Mouse (Mus musculus) myocyte (in vitro differentiated cells): ENCODE results near the gene Setd7. TPM values are rescaled to one million over a fixed set of nuclear protein-coding genes. Genes with fewer than 3 reads are reported as not detected.

ENCODE experiments used
- H3K27me3 ChIP-seq: one replicate; pipeline ENCODE4 v1.6.1; 2011; ENCODE audit not compliant: control insufficient read depth, insufficient read depth, insufficient read length
- H3K36me3 ChIP-seq: one replicate; pipeline ENCODE4 v1.6.1; 2011; ENCODE audit not compliant: control insufficient read depth, insufficient read depth
- H3K4me2 ChIP-seq: one replicate; pipeline ENCODE4 v1.6.1; 2011; ENCODE audit warnings: low read depth, control low read depth
- H3K4me3 ChIP-seq: one replicate; pipeline ENCODE4 v1.5.1; 2011; ENCODE audit warnings: mild to moderate bottlenecking, control low read depth, moderate library complexity
- H3K79me2 ChIP-seq: one replicate; pipeline ENCODE4 v1.6.1; 2011; ENCODE audit not compliant: control insufficient read depth, insufficient read depth
- H3ac ChIP-seq: one replicate; pipeline ENCODE4 v1.6.1; 2011; ENCODE audit not compliant: control insufficient read depth, insufficient read length
- CEBPB ChIP-seq: IDR thresholded peaks from 2 replicates; pipeline ENCODE4 v1.6.1; 2011; ENCODE audit warnings: mild to moderate bottlenecking, moderate library complexity; ENCODE audit not compliant: poor library complexity, insufficient read depth, severe bottlenecking
- E2F4 ChIP-seq: IDR thresholded peaks from one replicate; pipeline ENCODE4 v1.6.1; 2011; ENCODE audit warnings: mild to moderate bottlenecking, control low read depth, moderate library complexity; ENCODE audit not compliant: insufficient read depth
- MAX ChIP-seq: IDR thresholded peaks from one replicate; pipeline ENCODE4 v1.6.1; 2011; ENCODE audit warnings: low read depth, mild to moderate bottlenecking, control low read depth
- MYOD1 ChIP-seq, 3 experiments: IDR thresholded peaks; one replicate each; pipeline ENCODE4 v1.6.1; 2011; ENCODE audit warnings: control low read depth in 2 of 3, low read depth in 2 of 3, mild to moderate bottlenecking in 2 of 3, moderate library complexity in 1 of 3; ENCODE audit not compliant: insufficient read length in 2 of 3, control insufficient read depth in 1 of 3
- MYOG ChIP-seq, 3 experiments: IDR thresholded peaks; one replicate each; pipeline ENCODE4 v1.6.1; 2011; ENCODE audit warnings: control low read depth in 2 of 3, low read depth in 2 of 3, mild to moderate bottlenecking in 2 of 3; ENCODE audit not compliant: insufficient read length in 2 of 3, control insufficient read depth in 1 of 3, insufficient read depth in 1 of 3
- POLR2A ChIP-seq: IDR thresholded peaks from one replicate; pipeline ENCODE4 v1.6.1; 2011; ENCODE audit warnings: low read depth, mild to moderate bottlenecking, control low read depth, moderate library complexity; ENCODE audit not compliant: insufficient read length
- POLR2AphosphoS2 ChIP-seq: IDR thresholded peaks from one replicate; pipeline ENCODE4 v1.6.1; 2011; ENCODE audit warnings: low read depth, control low read depth; ENCODE audit not compliant: insufficient read length
- REST ChIP-seq: IDR thresholded peaks from one replicate; pipeline ENCODE4 v1.6.1; 2011; ENCODE audit warnings: mild to moderate bottlenecking, control low read depth, moderate library complexity; ENCODE audit not compliant: insufficient read depth, insufficient read length
- SRF ChIP-seq: IDR thresholded peaks from one replicate; pipeline ENCODE4 v1.6.1; 2011; ENCODE audit warnings: low read depth; ENCODE audit not compliant: control insufficient read depth, insufficient read length
- TCF12 ChIP-seq: IDR thresholded peaks from one replicate; pipeline ENCODE4 v1.6.1; 2011; ENCODE audit warnings: mild to moderate bottlenecking, control low read depth; ENCODE audit not compliant: poor library complexity, insufficient read depth, severe bottlenecking
- TCF3 ChIP-seq: IDR thresholded peaks from one replicate; pipeline ENCODE4 v1.6.1; 2011; ENCODE audit warnings: low read depth, control low read depth; ENCODE audit not compliant: insufficient read length
- USF1 ChIP-seq: IDR thresholded peaks from one replicate; pipeline ENCODE4 v1.6.1; 2011; ENCODE audit warnings: low read depth, mild to moderate bottlenecking, control low read depth, moderate library complexity
- polyA plus RNA-seq: library from polyadenylated mRNA; unstranded; fragments of >200 nt; fragmentation: generic; extraction: Trizol; gene quantifications from one replicate; pipeline ENCODE4 v1.2.1, GENCODE M21; 2012; ENCODE audit warnings: missing spikeins

Gene Setd7
- polyA plus RNA-seq, 1 experiment = 11.8 TPM

- H3K36me3 ChIP-seq = peaks cover 7% of the 10 kb centered on the region
- no peaks in the 10 kb centered on the region for H3K79me2 ChIP-seq
- TF ChIP-seq REST = no peak
- TF ChIP-seq CEBPB = no peak
- TF ChIP-seq TCF12 = no peak
- TF ChIP-seq TCF3 = no peak
- TF ChIP-seq MAX = no peak
- no peak for TF ChIP-seq SRF
- no peak for TF ChIP-seq MYOG (IDR thresholded peaks at IDR 0.05; ENCODE audit: control insufficient read depth in 1 of 3, insufficient read depth in 1 of 3, insufficient read length in 2 of 3, low read depth in 2 of 3)
- no peak for TF ChIP-seq MYOD1 (IDR thresholded peaks at IDR 0.05; ENCODE audit: control insufficient read depth in 1 of 3, insufficient read length in 2 of 3, low read depth in 2 of 3)
- no peak for TF ChIP-seq E2F4
- no peaks in the 10 kb centered on the region for H3K27me3 ChIP-seq
- no peak overlapping the region for H3K4me2 ChIP-seq
- H3ac ChIP-seq = no peak overlapping the region
- H3K4me3 ChIP-seq = no peak overlapping the region
These were observed 65.0 kb downstream of the Setd7 start for GRCm38 (mm10) chr3:51495646-51496045.

GRCm38 (mm10) chr3:51494466-51494865, 66.2 kb downstream of the Setd7 start:
- Histone ChIP-seq H3K79me2 (peaks cover 7% of the 10 kb centered on the region), H3K36me3 (peaks cover 7% of the 10 kb centered on the region)

DNA sequence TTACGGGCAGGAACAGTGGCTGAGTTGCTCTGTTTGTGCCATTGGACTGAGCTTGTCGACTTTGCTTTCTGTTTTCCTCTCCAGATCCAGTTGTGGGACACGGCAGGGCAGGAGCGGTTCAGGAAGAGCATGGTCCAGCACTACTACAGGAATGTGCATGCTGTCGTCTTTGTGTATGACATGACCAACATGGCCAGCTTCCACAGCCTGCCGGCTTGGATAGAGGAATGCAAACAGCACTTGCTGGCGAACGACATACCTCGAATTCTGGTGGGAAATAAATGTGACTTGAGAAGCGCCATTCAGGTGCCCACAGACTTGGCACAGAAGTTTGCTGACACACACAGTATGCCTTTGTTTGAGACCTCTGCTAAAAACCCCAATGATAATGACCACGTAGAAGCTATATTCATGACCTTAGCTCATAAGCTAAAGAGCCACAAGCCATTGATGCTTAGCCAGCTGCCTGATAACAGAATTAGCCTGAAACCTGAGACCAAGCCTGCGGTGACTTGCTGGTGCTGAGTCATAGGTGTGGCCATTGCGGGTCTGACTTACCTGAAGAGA, 67.3 kb downstream of the Setd7 start:
- Histone ChIP-seq H3ac (no peak overlapping the region), H3K4me3 (no peak overlapping the region), H3K79me2 (peaks cover 14% of the 10 kb centered on the region), H3K27me3 (no peaks in the 10 kb centered on the region), H3K36me3 (peaks cover 7% of the 10 kb centered on the region), H3K4me2 (no peak overlapping the region)
- TF ChIP-seq CEBPB = no peak
- peak in 1 of 3 experiments; percentile 46 for TF ChIP-seq MYOG (IDR thresholded peaks at IDR 0.05; ENCODE audit: control insufficient read depth in 1 of 3, insufficient read depth in 1 of 3, insufficient read length in 2 of 3, low read depth in 2 of 3)
- TF ChIP-seq E2F4 = no peak
- TF ChIP-seq USF1 = no peak
- TF ChIP-seq MAX = no peak
- TF ChIP-seq TCF3 = no peak
- TF ChIP-seq POLR2A = no peak
- TF ChIP-seq REST = no peak
- peak in 1 of 3 experiments; percentile 25 for TF ChIP-seq MYOD1 (IDR thresholded peaks at IDR 0.05; ENCODE audit: control insufficient read depth in 1 of 3, insufficient read length in 2 of 3, low read depth in 2 of 3)

More at GRCm38 (mm10) chr3:51494466-51494865, 66.2 kb downstream of the Setd7 start:
- Histone ChIP-seq H3K4me3 (no peak overlapping the region), H3K27me3 (no peaks in the 10 kb centered on the region), H3K4me2 (no peak overlapping the region), H3ac (no peak overlapping the region)
- TF ChIP-seq CEBPB (no peak), POLR2AphosphoS2 (no peak), MYOD1 (IDR thresholded peaks at IDR 0.05; ENCODE audit: control insufficient read depth in 1 of 3, insufficient read length in 2 of 3, low read depth in 2 of 3) (no peak), MAX (no peak), TCF3 (no peak), TCF12 (no peak), POLR2A (no peak), MYOG (IDR thresholded peaks at IDR 0.05; ENCODE audit: control insufficient read depth in 1 of 3, insufficient read depth in 1 of 3, insufficient read length in 2 of 3, low read depth in 2 of 3) (no peak), E2F4 (no peak), SRF (no peak), USF1 (no peak), REST (no peak)

DNA sequence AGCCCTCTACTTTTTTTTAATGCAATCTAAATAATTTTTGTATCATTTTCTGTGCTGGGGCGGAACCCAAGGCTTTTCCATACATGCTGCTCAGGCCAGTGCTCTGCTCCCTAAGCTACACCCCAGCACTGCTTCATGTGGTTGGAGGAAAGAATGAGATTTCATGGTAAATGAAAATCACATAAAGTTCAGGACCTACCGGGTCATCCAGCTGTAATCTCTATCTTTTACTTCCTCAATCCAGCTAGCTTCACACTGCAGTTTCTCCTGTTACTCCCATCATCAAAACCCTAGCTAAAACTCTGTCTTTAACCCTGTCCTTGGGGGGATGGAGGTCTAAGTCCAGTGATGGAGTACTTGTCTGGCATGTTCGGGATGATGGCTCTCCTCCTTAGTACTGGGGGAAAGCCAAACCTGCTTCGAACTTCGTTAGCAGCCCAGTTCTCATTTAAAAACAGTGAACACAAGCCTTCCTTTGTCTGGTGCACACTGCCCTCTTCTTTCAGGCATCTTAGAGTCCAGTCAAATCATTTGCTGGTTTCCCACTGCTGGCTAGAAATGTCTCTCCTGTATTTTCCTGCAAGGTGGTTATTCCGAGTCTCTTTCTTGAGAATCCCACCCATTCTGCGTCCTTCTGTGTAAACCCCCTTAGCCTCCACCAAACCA, 70.5 kb downstream of the Setd7 start:
- Histone ChIP-seq H3K79me2 (peaks cover 39% of the 10 kb centered on the region), H3K4me2 (no peak overlapping the region), H3K27me3 (no peaks in the 10 kb centered on the region), H3K4me3 (no peak overlapping the region), H3K36me3 (peaks cover 7% of the 10 kb centered on the region), H3ac (no peak overlapping the region)
- TF ChIP-seq SRF (no peak), MAX (no peak), USF1 (no peak), POLR2AphosphoS2 (no peak), CEBPB (no peak), POLR2A (no peak), E2F4 (no peak), REST (no peak), MYOD1 (IDR thresholded peaks at IDR 0.05; ENCODE audit: control insufficient read depth in 1 of 3, insufficient read length in 2 of 3, low read depth in 2 of 3) (no peak), TCF12 (no peak), TCF3 (no peak), MYOG (IDR thresholded peaks at IDR 0.05; ENCODE audit: control insufficient read depth in 1 of 3, insufficient read depth in 1 of 3, insufficient read length in 2 of 3, low read depth in 2 of 3) (no peak)
